Mouse (Mus musculus): ENCODE results near the gene Lin28a. TPM values are rescaled to one million over a fixed set of nuclear protein-coding genes. Genes with fewer than 3 reads are reported as not detected.

Lin28a gene
- total RNA-seq (2021), result not detected

GRCm38 (mm10) chr4:134018779-134019145 lies at the start of gene Lin28a:
Lin28a (minus strand) TSS chr4:134018841.
- DNase-seq (ENCODE audit: low spot score in 2 of 2), result no peak

GRCm38 (mm10) chr4:134067833-134068544 lies 49.3 kb upstream of the Lin28a start:
- intact Hi-C loops (cut with DNase I), result no loop called here
- no peak for DNase-seq (ENCODE audit: low spot score in 2 of 2)

More at GRCm38 (mm10) chr4:134018779-134019145, at the start of gene Lin28a:
- intact Hi-C loops (cut with DNase I), result no loop called here

GRCm38 (mm10) chr4:134067383-134067782 lies 48.7 kb upstream of the Lin28a start:
- no peak for DNase-seq (ENCODE audit: low spot score in 2 of 2)
- intact Hi-C loops (cut with DNase I), result no loop called here

DNA sequence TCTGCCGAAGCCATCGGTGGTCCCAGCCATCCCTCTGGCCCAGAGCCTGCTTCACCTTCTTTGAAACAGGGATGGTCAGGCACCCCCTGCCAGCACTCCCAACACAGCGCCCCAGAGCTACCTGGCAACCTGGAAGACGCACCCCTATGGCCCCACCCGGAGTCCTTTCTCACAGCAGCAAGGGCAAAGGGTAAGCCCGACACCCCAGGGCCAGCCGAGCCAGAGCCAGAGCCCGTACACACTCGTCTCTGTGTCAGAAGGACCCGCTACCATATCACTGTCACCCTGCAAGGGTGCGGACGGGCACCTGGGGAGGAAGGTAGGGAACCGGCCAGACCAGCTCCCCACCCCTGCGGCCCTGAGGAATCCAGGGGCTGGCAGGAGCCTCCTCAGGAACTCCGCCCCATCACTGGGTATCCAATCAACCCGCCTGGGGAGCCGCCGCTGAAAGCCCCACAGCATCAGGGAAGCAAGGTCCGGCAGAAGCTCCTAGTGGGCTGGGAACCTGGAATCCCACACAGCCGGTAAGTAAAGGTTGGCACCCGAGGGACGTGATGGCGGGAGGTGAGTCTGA lies 46.9 kb upstream of the Lin28a start:
- intact Hi-C loops (cut with DNase I), result no loop called here
- DNase-seq (ENCODE audit: low spot score in 2 of 2), result no peak

DNA sequence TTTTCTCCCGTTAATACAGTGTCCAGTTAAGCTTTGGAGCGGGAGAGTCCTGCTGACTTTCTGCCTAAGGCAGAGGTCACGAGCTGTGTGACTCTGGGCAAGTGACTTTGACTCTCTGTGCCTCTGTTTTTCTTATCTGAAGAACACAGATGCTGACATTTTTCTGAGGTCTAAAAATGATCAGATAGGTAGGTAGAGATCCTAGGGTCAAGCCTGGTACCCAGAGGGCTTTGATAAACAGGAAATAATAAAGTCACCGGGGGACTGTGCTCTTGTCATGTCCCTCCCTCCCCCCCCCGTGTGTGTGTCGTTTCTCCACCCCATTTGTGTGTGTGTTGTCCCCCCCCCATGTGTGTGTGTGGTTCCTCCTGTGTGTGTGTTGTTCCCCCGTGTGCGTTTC lies 43.9 kb upstream of the Lin28a start:
- no peak for DNase-seq (ENCODE audit: low spot score in 2 of 2)
- intact Hi-C loops (cut with DNase I), result no loop called here

GRCm38 (mm10) chr4:134061944-134062446 lies 43.4 kb upstream of the Lin28a start:
- intact Hi-C loops (cut with DNase I), result no loop called here
- DNase-seq (ENCODE audit: low spot score in 2 of 2), result no peak

- no peak for DNase-seq (ENCODE audit: low spot score in 2 of 2)
- intact Hi-C loops (cut with DNase I), result no loop called here
These were observed 42.7 kb upstream of the Lin28a start for GRCm38 (mm10) chr4:134061166-134061830.

GRCm38 (mm10) chr4:134060135-134060865 lies 41.7 kb upstream of the Lin28a start, which contains the start of gene Crybg2:
Crybg2 (plus strand) TSS chr4:134060815.
- DNase-seq (ENCODE audit: low spot score in 2 of 2), result no peak
- intact Hi-C loops (cut with DNase I), result no loop called here

GRCm38 (mm10) chr4:134058908-134059307 lies 40.3 kb upstream of the Lin28a start:
- intact Hi-C loops (cut with DNase I), result no loop called here
- no peak for DNase-seq (ENCODE audit: low spot score in 2 of 2)

- intact Hi-C loops (cut with DNase I), result no loop called here
- no peak for DNase-seq (ENCODE audit: low spot score in 2 of 2)
These were observed 39.6 kb upstream of the Lin28a start for GRCm38 (mm10) chr4:134058166-134058715.

- DNase-seq (ENCODE audit: low spot score in 2 of 2), result no peak
- intact Hi-C loops (cut with DNase I), result no loop called here
These were observed 34.9 kb upstream of the Lin28a start, which contains the start of gene Zfp683 for GRCm38 (mm10) chr4:134053538-134053937. Zfp683 (plus strand) TSS chr4:134053838.

DNA sequence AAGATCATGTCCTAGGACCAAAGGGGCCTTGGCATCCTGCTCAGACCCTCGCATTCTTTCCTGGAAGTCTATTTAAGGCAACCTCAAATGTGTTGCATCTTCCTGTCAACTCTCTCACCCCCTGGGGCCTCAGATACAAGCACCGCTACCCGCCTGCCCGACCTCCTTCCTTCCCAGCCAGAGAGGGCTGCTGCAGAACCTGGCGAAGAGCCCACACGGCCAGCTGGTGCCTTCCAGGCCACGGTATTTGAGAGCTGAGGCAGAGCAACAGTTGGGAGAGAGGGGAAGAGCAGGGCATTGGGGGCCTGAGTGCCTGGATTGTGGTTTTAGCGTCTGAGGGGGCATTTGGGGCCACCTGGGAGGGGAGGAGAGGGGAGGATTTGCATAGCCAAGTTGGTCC lies 33.9 kb upstream of the Lin28a start:
- no peak for DNase-seq (ENCODE audit: low spot score in 2 of 2)
- intact Hi-C loops (cut with DNase I), result no loop called here

- DNase-seq (ENCODE audit: low spot score in 2 of 2), result no peak
- intact Hi-C loops (cut with DNase I), result no loop called here
These were observed 33.3 kb upstream of the Lin28a start for GRCm38 (mm10) chr4:134051912-134052311.

DNA sequence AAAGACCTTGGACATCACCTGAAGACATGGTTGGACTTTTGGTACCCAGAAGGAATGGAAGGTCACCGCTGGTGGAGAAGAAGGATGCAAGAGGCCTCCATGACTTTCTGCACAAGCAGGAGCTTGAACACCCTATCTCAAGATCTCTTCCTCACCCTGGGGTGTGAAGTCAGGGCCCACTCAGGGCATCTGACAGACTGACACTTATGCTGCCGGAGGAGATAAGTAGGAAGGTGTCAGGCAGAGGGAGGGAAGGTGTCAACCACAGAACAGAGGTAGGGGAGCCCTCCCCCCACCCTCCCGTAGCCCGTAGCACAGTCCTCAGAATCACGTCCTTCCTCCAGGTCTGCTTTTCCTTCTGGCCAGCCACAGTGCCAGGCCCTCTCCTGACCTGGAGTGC lies 29.0 kb upstream of the Lin28a start:
- intact Hi-C loops (cut with DNase I), result no loop called here
- DNase-seq (ENCODE audit: low spot score in 2 of 2), result no peak

- intact Hi-C loops (cut with DNase I), result no loop called here
- no peak for DNase-seq (ENCODE audit: low spot score in 2 of 2)
These were observed 24.4 kb upstream of the Lin28a start for GRCm38 (mm10) chr4:134043041-134043440.

DNA sequence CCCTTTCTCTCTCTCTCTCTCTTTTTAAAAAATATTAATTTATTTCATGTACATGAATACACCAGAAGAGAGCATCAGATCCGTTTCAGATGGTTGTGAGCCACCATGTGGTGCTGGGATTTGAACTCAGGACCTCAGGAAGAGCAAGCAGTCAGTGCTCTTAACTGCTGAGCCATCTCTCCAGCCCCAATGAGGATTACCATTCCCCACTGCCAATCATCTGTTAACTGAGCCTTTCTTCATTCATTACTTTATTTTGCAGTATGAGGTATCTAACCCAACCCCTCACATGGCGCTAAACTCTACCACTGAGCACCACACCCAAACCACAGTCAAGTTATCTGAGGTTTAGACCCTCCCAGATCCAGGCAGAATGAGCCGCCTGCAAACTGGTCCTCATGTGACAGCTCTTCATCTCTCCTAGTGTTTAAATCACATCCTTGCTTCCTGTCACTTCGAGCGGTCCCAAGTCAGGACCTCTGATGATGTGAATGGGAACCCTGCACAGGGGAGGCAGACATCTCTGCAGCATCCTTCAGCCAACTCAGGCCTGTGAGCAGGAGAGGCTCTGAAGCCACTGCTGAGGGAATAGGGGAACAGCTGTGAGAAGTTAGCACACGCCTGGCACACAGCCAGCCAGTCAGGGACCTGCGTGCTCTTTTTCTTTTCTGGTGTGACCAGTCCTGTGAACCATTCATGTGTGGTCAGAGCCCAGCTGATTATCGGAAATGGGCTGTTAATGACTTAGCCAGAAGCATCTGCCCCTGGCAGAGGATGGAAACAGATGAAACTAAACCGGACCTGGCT lies 22.9 kb upstream of the Lin28a start:
- intact Hi-C loops (cut with DNase I), result no loop called here
- no peak for DNase-seq (ENCODE audit: low spot score in 2 of 2)

DNA sequence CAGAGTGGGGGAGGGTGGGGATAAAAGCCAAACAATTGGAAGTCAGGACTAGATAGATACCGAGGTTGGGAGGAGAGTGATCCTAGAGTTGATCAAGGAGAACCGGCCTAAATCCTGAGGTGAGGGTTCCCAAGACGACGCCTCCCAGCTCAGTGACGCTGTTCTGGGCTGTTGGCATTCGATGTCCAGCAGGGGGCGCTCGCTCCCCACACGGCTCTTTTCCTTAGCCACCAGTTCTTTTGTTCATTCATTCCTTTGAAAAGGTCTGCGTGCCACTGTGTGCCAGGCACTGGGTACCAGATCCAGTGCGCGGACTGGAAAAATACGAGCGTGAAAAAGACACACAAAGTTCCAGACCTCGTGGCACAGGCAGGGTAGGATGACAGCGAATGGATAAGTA lies 17.3 kb upstream of the Lin28a start:
- intact Hi-C loops (cut with DNase I), result loop anchor here (2.0 to 10.0 kb wide), 3 partner anchors 41 to 89 kb away; partner anchors contain the start of gene Sh3bgrl3
- DNase-seq (ENCODE audit: low spot score in 2 of 2), result peak; percentile 72 to 78

DNA sequence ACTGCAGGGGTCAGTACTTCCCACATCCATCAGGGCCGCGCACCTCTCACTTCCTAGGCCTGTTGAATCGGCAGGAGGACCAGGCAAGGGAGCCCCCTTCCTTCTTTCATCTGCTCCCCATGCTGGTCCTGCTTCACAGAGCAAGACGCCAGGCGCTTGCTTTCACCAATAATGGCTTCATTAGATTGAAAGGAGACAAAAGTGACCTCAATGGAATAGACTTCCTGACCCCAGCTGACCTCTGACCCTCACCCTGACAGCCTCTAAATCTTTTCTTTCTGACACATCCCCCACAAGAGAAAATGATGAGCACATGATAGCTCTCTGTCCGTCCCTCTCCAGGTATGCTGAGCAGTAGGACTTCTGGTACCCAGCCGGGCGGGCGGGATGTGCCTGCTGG lies 7.2 kb upstream of the Lin28a start:
- intact Hi-C loops (cut with DNase I), result no loop called here
- DNase-seq (ENCODE audit: low spot score in 2 of 2), result no peak

GRCm38 (mm10) chr4:134020621-134021020 lies 2.0 kb upstream of the Lin28a start:
- intact Hi-C loops (cut with DNase I), result no loop called here
- DNase-seq (ENCODE audit: low spot score in 2 of 2), result peak in 1 of 2 experiments; percentile 12

All from left cerebral cortex, postnatal 36 days (tissue).